ENCODE assay signal across 8 mouse cellular contexts in genomic region chr11:55419678-55420307, GRCm38 (mm10). TPM values are rescaled to one million over a fixed set of nuclear protein-coding genes. Genes with fewer than 3 reads are reported as not detected.
DNase-seq lines count a peak whose midpoint lies in the region; ATAC-seq lines count a peak whose summit lies in the region.

No protein-coding gene starts in this region.

- peak overlapping the region; percentile 91 for H3K27ac ChIP-seq in embryonic facial prominence, embryonic 10.5 days (replicated peaks)

- peaks cover 7% of the 10 kb centered on the region; the same call in 1 of the 2 replicates for H3K27me3 ChIP-seq in embryonic facial prominence, embryonic 10.5 days (replicated peaks; ENCODE audit: low read depth, poor library complexity, severe bottlenecking)

- no peak for DNase-seq in frontal cortex, postnatal 36 days (ENCODE audit: low spot score in 2 of 2)
- DNase-seq in embryonic facial prominence, embryonic 10.5 days (ENCODE audit: low spot score), result peak; percentile 79
- DNase-seq in heart, adult 9 months (ENCODE audit: low spot score in 2 of 2), result peak; percentile 80 to 86
- DNase-seq in kidney, adult 8-10 months, result peak; percentile 48 to 52
- peak; percentile 80 to 81 for DNase-seq in lung, adult 18-20 months
- DNase-seq in ovary, postnatal 10 days (ENCODE audit: low spot score), result peak; percentile 67
- DNase-seq in spleen, postnatal 4 days (ENCODE audit: low spot score in 2 of 2), result no peak

- peaks cover 63% of the 10 kb centered on the region for H3K4me1 ChIP-seq in embryonic facial prominence, embryonic 10.5 days

- 4% methylated on average over 9 of the region's 9 CpGs for WGBS in embryonic facial prominence, embryonic 10.5 days

- H3K36me3 ChIP-seq in embryonic facial prominence, embryonic 10.5 days (replicated peaks), result no peaks in the 10 kb centered on the region; the same call in 1 of the 2 replicates

- peak; percentile 28; the same call in 1 of the 2 replicates for ATAC-seq in frontal cortex, adult (ENCODE audit: low TSS enrichment)

- H3K4me3 ChIP-seq in embryonic facial prominence, embryonic 10.5 days, result peak overlapping the region; percentile 61

- no peaks in the 10 kb centered on the region for H3K9me3 ChIP-seq in embryonic facial prominence, embryonic 10.5 days

RNA-seq across cellular contexts. Expression of gene Sparc, which starts 3.2 kb away (rescaled TPM):
- polyA plus RNA-seq in embryonic facial prominence, embryonic 10.5 days (2016; fragmentation: Nextera tagmentation; extraction: Ambion mirVana), result 269 and 310 TPM in 2 replicates

RNA-seq across cellular contexts. Expression of gene Atox1, which starts 41.2 kb away (rescaled TPM):
- polyA plus RNA-seq in embryonic facial prominence, embryonic 10.5 days (2016; fragmentation: Nextera tagmentation; extraction: Ambion mirVana), result 266 and 285 TPM in 2 replicates

RNA-seq across cellular contexts. Expression of gene G3bp1, which starts 49.7 kb away (rescaled TPM):
- 282 and 290 TPM in 2 replicates for polyA plus RNA-seq in embryonic facial prominence, embryonic 10.5 days (2016; fragmentation: Nextera tagmentation; extraction: Ambion mirVana)

Comparison
In these comparisons a context has a peak if more than half of its experiments do, and no peak if none do; other contexts are left out.
1. DNase-seq: peak in embryonic facial prominence, embryonic 10.5 days (single experiment), heart, adult 9 months (2 of 2), kidney, adult 8-10 months (2 of 2), lung, adult 18-20 months (2 of 2) and ovary, postnatal 10 days (single experiment); none in frontal cortex, postnatal 36 days (0 of 2) and spleen, postnatal 4 days (0 of 2).